8 mouse cellular contexts compared by ENCODE assay signal in the genomic region with DNA sequence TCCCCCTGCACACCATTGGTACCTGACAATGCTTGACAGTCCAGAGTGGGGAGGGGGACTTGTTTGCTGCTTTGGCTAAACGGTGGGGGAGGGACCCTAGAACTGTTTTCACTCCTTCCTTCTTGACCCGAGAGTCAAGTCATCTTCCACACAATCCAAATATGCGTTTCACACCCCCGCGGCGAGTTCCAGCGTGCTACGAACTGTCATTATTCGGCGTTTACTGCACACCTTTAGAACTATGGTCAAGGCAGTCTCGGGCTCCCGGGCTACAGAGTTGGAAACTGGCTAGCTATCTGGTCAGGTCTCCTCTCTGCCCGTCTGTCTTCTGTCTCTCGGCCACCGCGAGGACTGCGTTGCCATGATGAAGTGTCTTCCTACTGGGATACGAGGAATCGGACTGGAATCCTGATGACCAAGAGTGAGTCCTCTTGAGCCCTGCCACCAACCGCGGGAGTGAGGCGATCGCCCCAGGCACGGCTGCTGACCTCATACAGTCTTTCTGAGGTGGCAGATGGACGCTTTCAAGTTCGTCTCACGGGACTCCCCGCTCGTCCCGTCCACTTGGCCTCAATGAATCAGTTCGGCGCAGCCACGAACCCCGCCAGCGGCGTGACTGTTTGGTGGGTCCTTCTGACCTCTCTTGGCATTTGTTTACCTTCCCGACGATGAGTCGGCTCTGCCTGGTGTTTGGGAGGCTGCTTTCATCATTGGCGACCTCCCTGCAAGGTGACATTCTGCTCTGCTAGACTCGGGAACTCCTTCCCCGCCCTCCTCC. TPM values are rescaled to one million over a fixed set of nuclear protein-coding genes. Genes with fewer than 3 reads are reported as not detected.
DNase-seq lines count a peak whose midpoint lies in the region; ATAC-seq and TF ChIP-seq lines count a peak whose summit lies in the region.

No protein-coding gene starts in this region.

- peaks cover 50% of the 10 kb centered on the region for H3K4me1 ChIP-seq in liver, embryonic 13.5 days (replicated peaks)
- H3K4me1 ChIP-seq in neural tube, embryonic 14.5 days (ENCODE audit: control insufficient read depth, insufficient read depth, low read length) = peaks cover 7% of the 10 kb centered on the region

- H3K36me3 ChIP-seq in liver, embryonic 13.5 days = peaks cover 26% of the 10 kb centered on the region
- no peaks in the 10 kb centered on the region for H3K36me3 ChIP-seq in neural tube, embryonic 14.5 days (ENCODE audit: control insufficient read depth, insufficient read depth, low read length)

- H3K27me3 ChIP-seq in liver, embryonic 13.5 days = no peaks in the 10 kb centered on the region
- H3K27me3 ChIP-seq in neural tube, embryonic 14.5 days (ENCODE audit: control insufficient read depth, insufficient read depth, low read length) = no peaks in the 10 kb centered on the region

- H3K4me3 ChIP-seq in liver, embryonic 13.5 days (replicated peaks) = peak overlapping the region; percentile 84
- peak overlapping the region; percentile 93 for H3K4me3 ChIP-seq in neural tube, embryonic 14.5 days (ENCODE audit: low read depth, low read length)

- H3K9ac ChIP-seq in liver, embryonic 13.5 days = peak overlapping the region; percentile 89
- H3K9ac ChIP-seq in neural tube, embryonic 14.5 days (replicated peaks; ENCODE audit: low read depth, low read length) = peak overlapping the region; percentile 93

- peak overlapping the region; percentile 98 for H3K4me2 ChIP-seq in liver, embryonic 13.5 days
- H3K4me2 ChIP-seq in neural tube, embryonic 14.5 days (ENCODE audit: low read depth, low read length) = peak overlapping the region; percentile 100

- peak overlapping the region; percentile 97 for H3K27ac ChIP-seq in liver, embryonic 13.5 days
- H3K27ac ChIP-seq in neural tube, embryonic 14.5 days (ENCODE audit: low read depth, low read length) = peak overlapping the region; percentile 71

- TF ChIP-seq POLR2A in brain, embryonic 14.5 days (IDR thresholded peaks at IDR 0.05; ENCODE audit: borderline replicate concordance, extremely low read depth, insufficient read depth, insufficient read length, poor library complexity, severe bottlenecking) = no peak

- H3K9me3 ChIP-seq in liver, embryonic 13.5 days (replicated peaks) = no peaks in the 10 kb centered on the region
- H3K9me3 ChIP-seq in neural tube, embryonic 14.5 days (ENCODE audit: control insufficient read depth, low read length) = no peaks in the 10 kb centered on the region

- no peak for TF ChIP-seq CTCF in brain, embryonic 14.5 days (IDR thresholded peaks at IDR 0.05; ENCODE audit: borderline replicate concordance, extremely low read depth, insufficient read depth, insufficient read length)

- under 1% methylated on average over 42 of the region's 42 CpGs for WGBS in liver, embryonic 13.5 days (ENCODE audit: insufficient replicate concordance)
- under 1% methylated on average over 42 of the region's 42 CpGs for WGBS in neural tube, embryonic 14.5 days

- DNase-seq in spleen, adult 18-20 months = peak; percentile 15 to 39
- DNase-seq in spleen, adult 12 weeks (ENCODE audit: low spot score) = no peak
- peak; percentile 47 for DNase-seq in brain, embryonic 14.5 days (ENCODE audit: low read depth)
- peak; percentile 8 for DNase-seq in forelimb bud, embryonic 11.5 days (ENCODE audit: low read depth, low spot score)
- DNase-seq in kidney, postnatal 14 days = peak; percentile 56
- no peak for DNase-seq in liver, embryonic 13.5 days
- DNase-seq in urinary bladder, postnatal 4 days (ENCODE audit: low spot score in 2 of 2) = no peak

- peak; percentile 12 for ATAC-seq in liver, embryonic 13.5 days (ENCODE audit: low read depth)
- peak; percentile 2 for ATAC-seq in neural tube, embryonic 14.5 days (ENCODE audit: low read depth)

RNA-seq across cellular contexts. Expression of gene Yod1, which starts 0.4 kb away (rescaled TPM):
- 3.9 and 5.3 TPM in 2 replicates for polyA plus RNA-seq in brain, embryonic 14.5 days (2012; rRNA removed)
- 40.8 and 47.6 TPM in 2 replicates for polyA plus RNA-seq in liver, embryonic 13.5 days (2015; fragmentation: Nextera tagmentation; extraction: Ambion mirVana)
- 16.2 and 18.4 TPM in 2 replicates for polyA plus RNA-seq in neural tube, embryonic 14.5 days (2014; fragmentation: Nextera tagmentation; extraction: Ambion mirVana)

RNA-seq across cellular contexts. Expression of gene Gm29427, which starts 1.1 kb away (rescaled TPM):
- not detected in 2 replicates for polyA plus RNA-seq in brain, embryonic 14.5 days (2012; rRNA removed)
- polyA plus RNA-seq in liver, embryonic 13.5 days (2015; fragmentation: Nextera tagmentation; extraction: Ambion mirVana) = not detected in 2 replicates
- not detected in 2 replicates for polyA plus RNA-seq in neural tube, embryonic 14.5 days (2014; fragmentation: Nextera tagmentation; extraction: Ambion mirVana)

RNA-seq across cellular contexts. Expression of gene Pfkfb2, which starts 12.4 kb away (rescaled TPM):
- 32.9 and 33.9 TPM in 2 replicates for polyA plus RNA-seq in brain, embryonic 14.5 days (2012; rRNA removed)
- 4.5 and 5.4 TPM in 2 replicates for polyA plus RNA-seq in liver, embryonic 13.5 days (2015; fragmentation: Nextera tagmentation; extraction: Ambion mirVana)
- 24.3 and 25.6 TPM in 2 replicates for polyA plus RNA-seq in neural tube, embryonic 14.5 days (2014; fragmentation: Nextera tagmentation; extraction: Ambion mirVana)

RNA-seq across cellular contexts. Expression of gene AA986860, which starts 15.1 kb away (rescaled TPM):
- polyA plus RNA-seq in brain, embryonic 14.5 days (2012; rRNA removed) = 0.50 and 0.59 TPM in 2 replicates
- 6.2 and 8.3 TPM in 2 replicates for polyA plus RNA-seq in liver, embryonic 13.5 days (2015; fragmentation: Nextera tagmentation; extraction: Ambion mirVana)
- 0.61 and 0.90 TPM in 2 replicates for polyA plus RNA-seq in neural tube, embryonic 14.5 days (2014; fragmentation: Nextera tagmentation; extraction: Ambion mirVana)

RNA-seq across cellular contexts. Expression of gene C4bp, which starts 55.3 kb away (rescaled TPM):
- polyA plus RNA-seq in brain, embryonic 14.5 days (2012; rRNA removed) = 0.03 TPM in 1 of 2 replicates, not detected in the other
- polyA plus RNA-seq in liver, embryonic 13.5 days (2015; fragmentation: Nextera tagmentation; extraction: Ambion mirVana) = 0.88 and 0.94 TPM in 2 replicates
- polyA plus RNA-seq in neural tube, embryonic 14.5 days (2014; fragmentation: Nextera tagmentation; extraction: Ambion mirVana) = not detected in 2 replicates

Comparison
In these comparisons a context has a peak if more than half of its experiments do, and no peak if none do; other contexts are left out.
1. DNase-seq: peak in spleen, adult 18-20 months (2 of 2), brain, embryonic 14.5 days (single experiment), forelimb bud, embryonic 11.5 days (single experiment) and kidney, postnatal 14 days (single experiment); none in spleen, adult 12 weeks (single experiment), liver, embryonic 13.5 days (single experiment) and urinary bladder, postnatal 4 days (0 of 2).